Mouse (Mus musculus) erythroblast, adult 5-6 weeks (primary cell): ENCODE measurements at regions not wholly inside any gene's neighbourhood (a gene's known extent, or its start where the extent isn't known, plus 50 kb on each side); places are given as distances from the start of the nearest gene placed in this dataset.

Experiments
- ATAC-seq: replicated peaks from 2 replicates; pipeline ENCODE4 v1.8.0; 2016; ENCODE audit warnings: moderate number of reproducible peaks, mild to moderate bottlenecking, moderate TSS enrichment, inconsistent platforms; ENCODE audit not compliant: poor library complexity, low FRiP score, severe bottlenecking

DNA sequence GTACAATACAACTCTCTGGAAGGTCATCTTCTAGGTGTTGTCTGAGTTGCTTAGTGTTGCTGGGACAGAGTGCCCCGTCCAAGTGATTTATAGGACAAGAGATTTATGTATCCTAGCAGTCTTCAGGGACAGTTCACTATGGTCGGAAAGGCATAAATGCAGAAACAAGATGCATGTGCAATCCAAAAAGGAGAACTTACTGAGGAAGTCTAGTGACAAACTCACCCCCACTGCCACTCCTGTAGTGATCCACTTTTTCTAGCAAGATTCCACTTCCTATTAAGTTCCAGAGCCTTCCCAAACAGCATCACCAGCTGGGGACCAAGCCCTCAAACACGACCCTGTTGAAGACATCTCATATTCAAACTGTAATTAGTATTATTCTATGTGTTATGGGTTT is 1266.9 kb upstream of the Lrrc6 start:
- no peak for ATAC-seq

GRCm38 (mm10) chr15:67759221-67759620 is 1258.5 kb upstream of the Lrrc6 start:
- no peak for ATAC-seq

GRCm38 (mm10) chr15:67750582-67750981 is 1249.9 kb upstream of the Lrrc6 start:
- ATAC-seq: no peak

DNA sequence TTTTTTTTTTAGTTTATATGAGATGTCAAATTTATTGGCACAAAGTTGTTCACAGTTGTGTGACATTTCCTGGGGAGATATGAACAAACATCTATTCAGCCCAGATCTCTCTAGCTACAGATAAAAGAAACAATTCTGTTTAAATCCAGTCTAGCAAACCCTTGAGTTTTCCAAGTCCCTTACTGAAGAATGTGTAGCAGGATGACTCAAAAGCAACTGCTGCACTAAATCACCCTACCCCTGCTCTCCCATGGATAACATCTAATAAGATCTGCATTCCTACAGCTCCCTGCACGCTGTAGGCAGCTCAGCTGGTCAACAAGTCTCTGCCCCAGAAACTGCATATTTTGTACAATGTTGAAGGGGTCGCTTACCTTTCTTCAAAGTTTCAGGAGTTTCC is 1242.6 kb upstream of the Lrrc6 start:
- no peak for ATAC-seq

- ATAC-seq: no peak
These were observed 1232.3 kb upstream of the Lrrc6 start for GRCm38 (mm10) chr15:67732988-67733387.

DNA sequence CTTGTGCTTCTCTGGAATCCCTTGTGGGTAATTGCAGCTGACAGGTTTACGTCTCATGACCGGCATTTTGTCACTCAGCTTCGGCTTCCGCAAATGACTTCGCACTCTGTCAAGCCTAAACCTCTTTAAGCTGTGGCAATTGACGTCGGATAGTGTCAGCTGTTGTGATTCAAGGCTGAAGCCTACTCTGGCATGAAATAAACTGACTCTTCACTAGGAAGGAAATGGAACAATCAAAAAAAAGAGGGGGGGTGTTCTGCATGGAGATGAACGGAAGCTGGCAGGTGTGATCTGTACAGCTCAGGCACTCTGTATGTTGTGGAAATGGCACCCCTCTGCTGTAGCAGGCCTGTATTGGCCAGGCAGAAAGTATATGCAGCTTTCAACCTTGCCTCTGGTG is 1228.8 kb upstream of the Lrrc6 start:
- ATAC-seq: no peak

GRCm38 (mm10) chr15:67725239-67725638 is 1224.5 kb upstream of the Lrrc6 start:
- no peak for ATAC-seq

GRCm38 (mm10) chr15:67714203-67714602 is 1213.5 kb upstream of the Lrrc6 start:
- no peak for ATAC-seq

- ATAC-seq: no peak
These were observed 1185.4 kb upstream of the Lrrc6 start for GRCm38 (mm10) chr15:67686140-67686539.

GRCm38 (mm10) chr15:67673276-67673675 is 1172.6 kb upstream of the Lrrc6 start:
- no peak for ATAC-seq

- no peak for ATAC-seq
These were observed 1135.4 kb upstream of the Lrrc6 start for GRCm38 (mm10) chr15:67636155-67636554.

GRCm38 (mm10) chr15:67626704-67627287 is 1126.1 kb upstream of the Lrrc6 start:
- no peak for ATAC-seq

- ATAC-seq: no peak
These were observed 1111.2 kb upstream of the Lrrc6 start for GRCm38 (mm10) chr15:67611896-67612295.

DNA sequence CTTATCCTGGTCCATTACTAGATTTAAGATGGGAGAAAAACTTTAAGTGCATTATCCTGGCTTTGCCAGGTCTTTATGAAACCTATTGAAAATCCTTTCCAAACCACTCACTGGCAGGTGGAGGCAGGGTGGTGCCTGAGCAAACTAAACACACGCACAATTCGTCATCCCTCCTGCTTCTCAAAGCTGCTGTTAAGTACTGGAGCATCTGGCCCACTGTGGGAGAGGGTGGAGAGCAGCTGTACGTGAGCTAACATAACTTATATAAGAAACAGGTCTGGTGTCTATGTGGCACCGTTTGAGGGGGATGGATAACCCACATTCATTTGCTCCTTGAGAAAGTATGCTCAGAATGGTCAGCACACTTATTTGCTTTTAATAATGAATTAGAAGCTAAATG is 1097.7 kb upstream of the Lrrc6 start:
- ATAC-seq: no peak

DNA sequence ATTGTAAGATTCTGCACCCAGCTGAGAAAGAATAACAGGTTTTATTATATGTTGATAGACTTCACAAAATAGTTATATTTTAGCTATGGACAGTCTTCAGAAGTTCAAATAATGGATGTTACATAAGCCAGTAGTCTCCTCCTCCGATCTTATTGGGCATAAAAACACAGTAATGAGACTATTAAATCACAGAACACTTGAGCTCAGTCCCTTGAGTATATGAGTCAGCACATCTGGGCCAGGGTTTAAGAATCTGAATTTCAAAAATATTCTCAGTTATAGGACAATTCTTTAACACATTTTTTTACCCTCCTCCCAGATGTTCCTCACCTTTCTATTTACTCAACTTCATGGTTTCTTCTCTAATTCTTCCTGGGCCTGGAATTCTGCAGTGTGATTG is 1075.9 kb upstream of the Lrrc6 start:
- no peak for ATAC-seq

- no peak for ATAC-seq
These were observed 1070.9 kb upstream of the Lrrc6 start for GRCm38 (mm10) chr15:67571614-67572013.

DNA sequence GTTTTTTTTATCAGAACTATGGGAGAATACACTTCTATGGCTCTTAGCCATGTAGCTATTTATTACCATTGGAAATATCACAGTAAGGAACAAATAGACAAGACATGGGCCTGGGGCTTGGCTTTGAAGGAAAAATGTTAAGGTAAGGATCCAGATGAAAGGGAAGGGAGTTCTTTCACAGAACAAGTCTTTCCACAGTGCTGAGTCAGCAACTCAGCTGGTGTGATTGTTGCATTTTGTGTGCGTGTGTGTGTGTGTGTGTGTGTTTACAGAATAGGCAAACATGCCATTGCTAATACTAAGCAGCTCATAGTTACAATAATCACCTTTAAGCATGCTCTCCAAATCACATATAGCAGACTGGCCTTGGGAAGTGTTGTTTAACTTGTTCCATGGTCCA is 1056.6 kb upstream of the Lrrc6 start:
- ATAC-seq: no peak

DNA sequence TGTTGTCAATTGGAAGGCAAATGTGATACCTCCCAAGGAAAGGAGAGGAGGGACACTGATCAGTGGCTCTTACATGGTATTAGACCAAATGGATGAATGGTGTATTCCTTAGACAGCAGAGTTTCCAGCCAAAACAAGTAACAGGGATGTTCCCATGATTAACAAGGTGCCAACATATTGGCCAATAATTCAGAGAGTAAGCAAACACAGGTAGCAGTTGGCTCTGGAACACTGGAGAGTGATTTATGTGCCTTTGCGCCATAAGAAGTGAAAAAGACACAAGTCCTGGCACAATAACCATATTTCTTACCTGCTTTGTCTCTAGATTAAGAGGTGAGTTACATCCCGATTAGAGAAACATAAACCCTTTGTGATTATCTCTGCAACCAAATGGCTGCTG is 1051.2 kb upstream of the Lrrc6 start:
- no peak for ATAC-seq

- no peak for ATAC-seq
These were observed 1046.2 kb upstream of the Lrrc6 start for GRCm38 (mm10) chr15:67546896-67547400.

DNA sequence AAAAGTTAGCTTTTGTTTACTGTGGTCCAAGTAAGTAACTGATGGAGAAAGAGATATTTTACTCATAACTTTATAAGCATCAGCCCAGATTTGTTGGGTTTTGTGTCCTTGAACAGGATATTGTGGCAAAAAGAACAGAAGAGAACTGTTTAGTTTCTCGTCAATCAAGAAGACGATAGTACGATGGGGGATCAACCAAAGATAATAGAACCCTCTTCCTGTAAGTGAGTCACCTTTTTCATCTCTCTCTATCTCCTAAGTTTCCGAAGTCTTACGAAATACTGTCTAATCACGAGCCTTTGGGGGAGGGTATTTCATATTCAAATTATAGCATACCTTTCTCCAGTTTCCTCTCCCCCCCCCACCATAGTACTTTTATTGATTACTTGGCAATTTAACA is 1045.0 kb upstream of the Lrrc6 start:
- no peak for ATAC-seq

DNA sequence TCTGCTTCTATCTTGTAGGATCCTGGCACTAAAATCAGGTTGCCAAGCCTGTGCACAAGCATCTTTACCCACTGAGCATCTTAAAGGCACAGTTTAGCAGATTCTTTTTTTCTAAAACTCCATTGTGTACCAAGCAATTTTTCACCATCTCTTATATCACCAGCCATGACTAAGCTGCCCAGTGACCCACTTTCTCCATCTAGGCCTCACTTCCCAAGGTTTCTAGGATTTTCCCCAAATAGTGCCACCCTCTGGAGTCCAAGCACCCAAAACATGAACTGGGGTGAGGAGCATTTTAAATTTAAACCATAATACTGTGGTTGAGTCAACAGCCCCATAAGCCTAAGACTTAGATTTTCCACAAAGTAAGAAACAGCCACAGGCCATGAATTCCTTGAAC is 1013.0 kb upstream of the Lrrc6 start:
- no peak for ATAC-seq

- no peak for ATAC-seq
These were observed 994.4 kb upstream of the Lrrc6 start for GRCm38 (mm10) chr15:67495001-67495658.
